Mouse (Mus musculus) small intestine, adult 2 months (tissue): ENCODE results near the gene Tmem51.

Experiments used
- CTCF ChIP-seq: fragments of 200-500 bp; IDR thresholded peaks from 2 replicates; pipeline ENCODE4 v1.5.1; 2012; ENCODE audit warnings: low read depth, mild to moderate bottlenecking, control low read depth, inconsistent platforms, low read length, moderate library complexity, mixed read lengths; ENCODE audit not compliant: insufficient replicate concordance, insufficient read length; ENCODE audit errors: extremely low read depth
- POLR2A ChIP-seq: fragments of 200-500 bp; IDR thresholded peaks from 2 replicates; pipeline ENCODE4 v1.6.1; 2012; ENCODE audit warnings: low read depth, mild to moderate bottlenecking, control low read depth, inconsistent platforms, low read length, moderate library complexity

DNA sequence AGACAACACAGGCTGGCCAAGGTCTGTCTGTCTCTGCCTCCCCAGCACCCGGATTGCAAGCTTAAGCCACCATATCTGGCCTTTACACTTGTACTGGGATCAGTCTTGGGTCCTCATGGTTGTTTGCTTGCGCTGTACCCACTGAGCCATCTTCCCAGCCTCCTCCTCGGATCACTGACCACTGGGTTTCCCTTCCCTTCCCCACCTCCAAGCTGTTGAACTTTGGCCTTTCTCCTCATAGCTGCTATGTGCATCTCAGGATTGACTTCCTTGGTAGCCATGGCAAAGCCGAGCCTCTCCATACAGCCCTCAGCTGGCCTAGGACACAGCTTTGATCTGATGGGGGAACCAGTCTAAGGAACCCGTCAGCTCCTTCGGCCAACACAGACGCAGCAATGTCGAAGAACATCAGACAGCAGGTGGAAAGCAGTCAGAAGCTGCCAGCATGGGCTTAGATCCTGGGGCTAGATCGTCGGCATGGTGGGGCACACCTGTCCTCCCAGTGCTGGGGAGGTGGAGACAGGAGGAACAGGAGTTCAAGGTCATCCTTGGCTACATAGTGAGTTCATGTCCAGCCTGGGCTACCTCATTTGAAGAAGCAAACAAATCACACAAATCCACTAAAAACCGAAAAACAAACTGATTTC is 19.4 kb downstream of the Tmem51 start:
- TF ChIP-seq CTCF (no peak), POLR2A (no peak)
